Mouse (Mus musculus) embryonic facial prominence, embryonic 15.5 days (tissue): ENCODE data around the gene Trim17. TPM values are rescaled to one million over a fixed set of nuclear protein-coding genes. Genes with fewer than 3 reads are reported as not detected.
A peak's percentile ranks its signal among the peaks of the same experiment; 100 is the strongest.

Source experiments
- ATAC-seq: fragments of 200-750 bp; cut with Nextera tagmentation; 2 replicates; pipeline ENCODE4 v1.8.0; 2017; ENCODE audit warnings: low read depth, moderate TSS enrichment; ENCODE audit not compliant: insufficient number of reproducible peaks, low FRiP score, low TSS enrichment
- H3K27ac ChIP-seq: fragments of 300-500 bp; sonication (generic); replicated peaks from 2 replicates; pipeline ENCODE4 v1.5.1; 2015; ENCODE audit warnings: mild to moderate bottlenecking, inconsistent platforms
- H3K27me3 ChIP-seq: fragments of 300-500 bp; sonication (generic); 2 replicates; pipeline ENCODE4 v1.6.1; 2015; ENCODE audit warnings: inconsistent platforms
- H3K36me3 ChIP-seq: fragments of 300-500 bp; sonication (generic); 2 replicates; pipeline ENCODE4 v1.6.1; 2015; ENCODE audit warnings: mild to moderate bottlenecking, inconsistent platforms
- H3K4me1 ChIP-seq: fragments of 300-500 bp; sonication (generic); 2 replicates; pipeline ENCODE4 v1.6.1; 2015; ENCODE audit warnings: inconsistent platforms
- H3K4me2 ChIP-seq: fragments of 300-500 bp; sonication (generic); replicated peaks from 2 replicates; pipeline ENCODE4 v1.6.1; 2015; ENCODE audit warnings: mild to moderate bottlenecking, inconsistent platforms
- H3K4me3 ChIP-seq: fragments of 300-500 bp; sonication (generic); replicated peaks from 2 replicates; pipeline ENCODE4 v1.5.1; 2015; ENCODE audit warnings: mild to moderate bottlenecking, inconsistent platforms
- H3K9ac ChIP-seq: fragments of 300-500 bp; sonication (generic); 2 replicates; pipeline ENCODE4 v1.6.1; 2015; ENCODE audit warnings: inconsistent platforms
- H3K9me3 ChIP-seq: fragments of 300-500 bp; sonication (generic); replicated peaks from 2 replicates; pipeline ENCODE4 v1.6.1; 2016; ENCODE audit warnings: inconsistent platforms
- WGBS: fragments of 180-500 bp; shearing (Covaris S2); methylation state at CpG from one replicate; pipeline ENCODE4 v1.1.7; 2015; 5-methylcytosine and 5-hydroxymethylcytosine counted together
- polyA plus RNA-seq: library from polyadenylated mRNA; unstranded; fragments of >200 nt; fragmentation: Nextera tagmentation; extraction: Ambion mirVana; gene quantifications from 2 replicates; pipeline ENCODE4 v1.2.1, GENCODE M21; 2015

Trim17 gene
- polyA plus RNA-seq, 1 experiment from 2014 or later, result 0.59 TPM

DNA sequence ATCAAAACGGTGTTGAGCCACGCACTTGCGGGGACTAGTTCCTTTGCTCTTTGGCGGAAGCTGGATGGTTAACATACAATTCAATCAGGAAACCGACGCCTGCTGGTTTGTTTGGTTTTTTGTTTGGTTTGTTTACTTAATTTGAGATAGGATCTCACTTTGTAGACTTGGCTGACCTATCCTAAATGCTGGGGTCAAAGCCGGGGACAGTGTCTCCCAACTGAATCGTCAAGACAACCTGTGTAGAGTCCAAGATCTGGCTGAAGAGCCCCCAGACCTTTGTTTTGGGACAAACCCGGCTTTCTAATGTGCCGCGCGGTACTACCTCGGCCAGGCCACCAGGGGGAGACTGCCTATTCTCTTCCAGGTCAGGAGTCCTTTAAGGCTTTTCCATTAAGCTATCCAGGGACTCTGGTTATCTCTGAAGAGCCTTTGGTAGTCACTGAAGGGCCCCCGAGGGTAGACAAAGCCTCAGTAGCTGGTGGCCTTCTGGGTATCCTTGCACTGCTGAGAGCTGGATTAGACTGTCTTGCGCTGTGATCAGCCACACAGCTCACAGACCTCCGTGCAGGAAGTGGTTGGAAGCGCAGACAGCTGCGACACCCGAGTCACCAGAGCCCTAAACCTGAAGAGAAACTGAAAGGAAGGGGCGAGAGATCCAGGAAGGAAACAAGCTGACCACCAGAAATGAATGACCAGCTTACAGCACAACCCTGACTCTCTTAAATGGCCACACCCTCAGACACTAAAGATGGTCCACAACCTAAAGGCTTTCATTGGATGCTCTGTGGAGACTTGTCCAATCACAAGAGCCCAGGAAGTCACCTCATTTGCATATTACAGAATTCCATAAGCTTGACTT, 26.5 kb upstream of the Trim17 start:
- Histone ChIP-seq H3K9me3 (no peaks in the 10 kb centered on the region), H3K4me2 (peak overlapping the region; percentile 32), H3K27me3 (no peaks in the 10 kb centered on the region), H3K4me1 (peaks cover 5% of the 10 kb centered on the region; the same call in 1 of the 2 replicates), H3K9ac (no peak overlapping the region), H3K27ac (peak overlapping the region; percentile 44; the same call in 1 of the 2 replicates), H3K4me3 (peak overlapping the region; percentile 23), H3K36me3 (peaks cover 21% of the 10 kb centered on the region)
- 32% methylated on average over 20 of the region's 20 CpGs for WGBS
- 0 out of 2 replicates have a peak, but pooled peaks have one; percentile 43 for ATAC-seq

DNA sequence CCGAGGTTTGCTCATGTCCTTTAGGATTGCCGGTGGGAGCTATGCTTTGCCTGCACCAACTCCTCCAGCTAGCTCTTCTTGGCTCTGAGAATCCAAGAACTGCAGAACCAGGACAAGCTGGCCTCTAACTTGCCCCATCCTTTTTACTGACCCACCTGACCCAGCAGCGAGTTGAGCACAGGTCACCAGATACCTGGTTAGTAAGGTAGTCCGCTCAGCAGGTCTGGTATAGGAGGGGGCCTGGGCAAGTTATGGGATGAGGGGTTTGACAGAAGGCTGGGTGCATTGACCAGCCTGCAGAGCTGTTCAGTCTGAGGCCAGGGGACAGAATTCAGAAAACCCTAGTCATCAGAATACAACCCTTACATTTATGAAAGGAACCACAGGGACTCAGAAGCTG, 25.4 kb upstream of the Trim17 start:
- Histone ChIP-seq H3K27ac (no peak overlapping the region), H3K36me3 (peaks cover 31% of the 10 kb centered on the region), H3K4me1 (peaks cover 5% of the 10 kb centered on the region; the same call in 1 of the 2 replicates), H3K27me3 (no peaks in the 10 kb centered on the region), H3K4me2 (no peak overlapping the region), H3K4me3 (no peak overlapping the region), H3K9me3 (no peaks in the 10 kb centered on the region), H3K9ac (no peak overlapping the region)
- 71% methylated on average over 4 of the region's 4 CpGs for WGBS
- ATAC-seq, result no peak

DNA sequence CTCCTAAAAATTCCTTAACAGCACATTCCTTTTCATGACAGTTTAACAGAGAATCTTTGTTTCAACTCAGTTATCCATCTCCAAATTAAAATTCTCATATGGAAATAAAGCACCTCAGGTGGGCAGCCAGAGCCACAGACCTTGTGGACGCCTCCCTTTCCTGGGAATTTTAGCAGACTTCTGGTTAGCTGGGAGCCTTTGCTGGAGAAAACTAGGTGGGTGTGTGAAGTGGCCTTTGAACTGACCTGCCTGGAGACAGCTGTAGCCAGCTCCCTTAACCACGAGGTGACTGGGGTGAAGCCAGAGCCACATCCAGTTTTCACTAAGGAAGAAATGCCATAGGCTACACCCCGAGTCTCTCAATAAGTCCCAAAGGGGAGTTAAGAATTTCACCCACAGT, 24.8 kb upstream of the Trim17 start:
- WGBS, result 55% methylated on average over 3 of the region's 3 CpGs
- Histone ChIP-seq H3K9me3 (no peaks in the 10 kb centered on the region), H3K27me3 (no peaks in the 10 kb centered on the region), H3K27ac (no peak overlapping the region), H3K36me3 (peaks cover 37% of the 10 kb centered on the region), H3K4me1 (peaks cover 5% of the 10 kb centered on the region; the same call in 1 of the 2 replicates), H3K4me2 (no peak overlapping the region), H3K4me3 (no peak overlapping the region), H3K9ac (no peak overlapping the region)
- ATAC-seq, result no peak

DNA sequence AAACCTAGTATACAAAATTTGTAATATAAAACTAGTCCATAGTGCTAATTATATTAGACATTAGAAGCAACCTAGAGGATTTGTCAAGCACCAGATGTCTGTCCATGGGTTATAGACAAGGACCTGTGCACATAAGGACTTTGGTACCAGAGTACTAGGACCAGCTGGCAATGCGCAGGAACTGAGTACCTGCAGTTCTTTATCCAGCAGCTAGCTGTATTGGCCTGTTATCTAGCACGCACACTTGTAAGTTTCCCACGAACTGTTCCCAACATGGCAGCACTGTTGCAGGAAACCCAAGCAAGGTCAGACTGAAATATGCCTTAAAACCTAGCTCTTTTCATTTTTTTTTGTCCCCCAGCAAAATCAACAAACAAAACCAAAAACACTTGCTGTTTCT, 24.2 kb upstream of the Trim17 start:
- 82% methylated on average over 3 of the region's 3 CpGs for WGBS
- H3K27me3 ChIP-seq, result no peaks in the 10 kb centered on the region
- no peak overlapping the region for H3K27ac ChIP-seq
- peaks cover 5% of the 10 kb centered on the region; the same call in 1 of the 2 replicates for H3K4me1 ChIP-seq
- no peaks in the 10 kb centered on the region for H3K9me3 ChIP-seq
- peaks cover 40% of the 10 kb centered on the region for H3K36me3 ChIP-seq
- no peak overlapping the region for H3K4me3 ChIP-seq
- H3K9ac ChIP-seq, result no peak overlapping the region
- H3K4me2 ChIP-seq, result no peak overlapping the region
- no peak for ATAC-seq

DNA sequence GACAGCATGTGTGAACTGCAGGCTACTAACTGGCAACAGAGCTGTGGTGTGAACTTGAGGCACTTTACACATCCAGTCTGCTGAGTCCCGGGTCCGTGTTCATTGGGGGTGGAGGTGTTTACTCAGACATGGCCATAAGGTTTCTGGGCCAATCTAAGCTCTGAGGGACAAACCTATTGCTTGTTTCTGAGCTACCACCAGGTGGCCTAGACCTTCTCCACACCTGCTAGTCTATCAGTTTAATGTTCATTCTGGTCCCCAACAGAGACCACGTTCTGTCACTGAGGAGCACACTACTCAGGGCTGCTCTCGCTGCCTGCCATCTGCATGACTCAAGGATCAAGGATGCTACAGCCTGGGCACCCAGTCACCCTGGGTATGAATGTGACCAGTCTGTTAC, 22.9 kb upstream of the Trim17 start:
- H3K9me3 ChIP-seq, result no peaks in the 10 kb centered on the region
- H3K9ac ChIP-seq, result no peak overlapping the region
- no peak for ATAC-seq

DNA sequence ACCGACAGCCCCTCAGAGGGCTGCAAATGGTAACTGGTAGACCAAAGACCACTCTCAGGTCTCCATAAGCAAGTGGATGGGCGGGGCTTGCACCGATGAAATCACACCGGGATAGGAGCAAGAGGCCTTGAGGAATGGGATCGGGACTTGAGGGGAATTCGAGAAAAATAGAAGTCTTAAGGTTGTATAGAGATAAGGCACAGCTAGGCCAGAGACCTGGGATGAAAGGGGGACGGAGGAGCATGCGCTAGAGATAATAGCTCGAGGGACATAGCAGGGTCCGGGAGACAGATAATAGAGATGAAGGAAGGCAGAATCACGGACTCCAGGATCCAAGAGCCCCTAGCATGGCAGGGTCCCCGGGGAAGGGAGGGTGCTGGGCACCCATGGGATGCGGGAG, 16.6 kb upstream of the Trim17 start:
- peak overlapping the region; percentile 86 for H3K4me2 ChIP-seq
- no peaks in the 10 kb centered on the region for H3K9me3 ChIP-seq
- H3K27me3 ChIP-seq, result no peaks in the 10 kb centered on the region
- H3K4me3 ChIP-seq, result peak overlapping the region; percentile 95
- peak overlapping the region; percentile 94 for H3K27ac ChIP-seq
- WGBS, result under 1% methylated on average over 13 of the region's 13 CpGs
- no peak for ATAC-seq
- H3K9ac ChIP-seq, result peak overlapping the region; percentile 98
- H3K4me1 ChIP-seq, result peaks cover 25% of the 10 kb centered on the region
- H3K36me3 ChIP-seq, result peaks cover 35% of the 10 kb centered on the region

More for the DNA sequence above, 22.9 kb upstream of the Trim17 start:
- H3K4me1 ChIP-seq, result peaks cover 7% of the 10 kb centered on the region
- H3K36me3 ChIP-seq, result peaks cover 51% of the 10 kb centered on the region
- H3K27me3 ChIP-seq, result no peaks in the 10 kb centered on the region
- H3K4me3 ChIP-seq, result no peak overlapping the region
- 84% methylated on average over 4 of the region's 4 CpGs for WGBS
- no peak overlapping the region for H3K4me2 ChIP-seq
- H3K27ac ChIP-seq, result no peak overlapping the region

DNA sequence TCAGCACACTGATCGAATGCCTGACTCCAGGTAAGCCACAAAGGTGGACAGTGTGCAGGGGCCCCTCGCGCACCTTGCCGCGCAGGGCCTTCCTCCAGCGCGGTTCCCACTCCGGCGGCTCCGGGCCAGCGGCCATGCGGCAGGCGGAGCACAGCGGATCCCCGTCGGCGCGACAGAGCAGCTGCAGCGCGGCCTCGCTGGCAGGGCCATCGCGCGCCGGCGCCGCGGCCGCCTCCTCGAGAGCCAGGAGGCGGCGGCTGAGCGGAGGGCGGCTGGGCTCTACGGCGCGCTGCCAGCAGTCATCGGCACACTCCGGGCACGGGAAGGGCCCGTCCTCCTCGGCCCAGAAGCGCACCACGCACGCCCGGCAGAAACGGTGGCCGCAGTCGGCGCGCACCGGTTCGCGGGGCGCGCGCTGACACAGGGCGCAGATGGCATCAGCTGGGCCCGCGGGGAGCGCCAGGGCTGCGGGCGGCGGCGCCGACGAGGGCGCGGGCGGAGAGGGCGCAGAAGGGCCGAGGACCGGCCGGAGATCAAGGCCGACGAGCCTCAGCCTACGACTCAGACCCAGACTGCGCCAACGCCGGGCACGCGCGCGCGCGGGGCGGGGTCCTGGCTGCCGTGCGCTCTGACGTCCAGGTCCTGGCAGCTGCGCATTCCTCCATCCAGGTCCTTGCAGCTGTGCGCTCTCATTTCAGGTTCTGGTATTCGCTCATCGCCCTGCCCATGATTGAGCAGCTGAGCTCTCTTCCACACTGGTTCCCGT, 16.0 kb upstream of the Trim17 start, which contains the start of gene Rnf187:
Rnf187 (minus strand) TSS at position 595 of the 766 bp plus-strand sequence.
- peaks cover 25% of the 10 kb centered on the region for H3K4me1 ChIP-seq
- peak within 1 kb of the TSS; percentile 94 for H3K27ac ChIP-seq
- ATAC-seq, result peak; percentile 96
- H3K27me3 ChIP-seq, result no peaks in the 10 kb centered on the region
- no peaks in the 10 kb centered on the region for H3K9me3 ChIP-seq
- under 1% methylated on average over 90 of the region's 95 CpGs for WGBS
- H3K9ac ChIP-seq, result peak within 1 kb of the TSS; percentile 98
- H3K36me3 ChIP-seq, result peaks cover 29% of the 10 kb centered on the region
- peak within 1 kb of the TSS; percentile 95 for H3K4me3 ChIP-seq
- peak within 1 kb of the TSS; percentile 86 for H3K4me2 ChIP-seq

DNA sequence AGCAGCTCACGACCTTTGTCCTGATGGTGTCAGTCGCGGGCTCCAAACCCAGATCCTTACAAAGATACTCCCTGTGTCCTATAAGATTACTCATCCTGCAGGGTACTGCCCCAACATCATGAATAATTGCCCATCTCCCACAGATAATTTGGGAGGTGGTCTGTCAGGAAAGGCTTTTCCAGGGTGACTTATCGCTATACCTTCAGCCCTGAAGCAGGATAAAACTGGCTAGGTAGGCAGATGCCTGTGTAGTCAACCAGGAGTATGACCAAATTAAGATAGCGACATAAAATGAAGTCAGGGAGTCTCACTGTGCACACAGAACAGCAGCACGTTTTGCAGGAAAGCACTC, 15.4 kb upstream of the Trim17 start:
- Histone ChIP-seq H3K36me3 (peaks cover 24% of the 10 kb centered on the region), H3K4me1 (peaks cover 25% of the 10 kb centered on the region), H3K9ac (0 out of 2 replicates have a peak overlapping the region, but pooled peaks have one; percentile 19), H3K9me3 (no peaks in the 10 kb centered on the region), H3K4me3 (peak overlapping the region; percentile 95), H3K27ac (peak overlapping the region; percentile 80), H3K27me3 (no peaks in the 10 kb centered on the region), H3K4me2 (peak overlapping the region; percentile 86)
- no peak for ATAC-seq
- 15% methylated on average over 6 of the region's 6 CpGs for WGBS

DNA sequence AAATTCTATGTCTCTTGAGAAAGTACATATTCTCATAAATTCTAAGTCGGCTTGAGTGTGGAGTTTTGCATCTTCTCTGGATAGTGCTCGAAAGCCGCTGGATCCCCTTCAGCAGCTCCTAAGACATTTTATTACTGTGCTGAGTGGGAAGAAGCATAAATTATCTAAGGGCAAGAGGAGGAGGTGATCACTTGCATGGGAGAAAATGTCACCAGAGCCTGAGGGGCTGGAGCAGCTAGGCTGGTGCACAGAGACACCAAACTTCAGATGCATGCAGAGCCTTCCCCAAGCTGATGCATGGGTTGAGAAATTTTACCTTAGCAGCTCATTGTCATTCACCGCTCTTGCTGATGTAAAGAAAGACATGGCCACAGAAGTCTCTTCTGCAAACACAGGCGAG, 10.3 kb upstream of the Trim17 start:
- WGBS, result 69% methylated on average over 5 of the region's 5 CpGs
- peaks cover 16% of the 10 kb centered on the region for H3K4me1 ChIP-seq
- H3K36me3 ChIP-seq, result no peaks in the 10 kb centered on the region
- H3K27ac ChIP-seq, result no peak overlapping the region
- no peaks in the 10 kb centered on the region for H3K9me3 ChIP-seq
- no peaks in the 10 kb centered on the region; the same call in 1 of the 2 replicates for H3K27me3 ChIP-seq
- H3K4me3 ChIP-seq, result no peak overlapping the region
- H3K9ac ChIP-seq, result no peak overlapping the region
- no peak for ATAC-seq
- H3K4me2 ChIP-seq, result no peak overlapping the region

DNA sequence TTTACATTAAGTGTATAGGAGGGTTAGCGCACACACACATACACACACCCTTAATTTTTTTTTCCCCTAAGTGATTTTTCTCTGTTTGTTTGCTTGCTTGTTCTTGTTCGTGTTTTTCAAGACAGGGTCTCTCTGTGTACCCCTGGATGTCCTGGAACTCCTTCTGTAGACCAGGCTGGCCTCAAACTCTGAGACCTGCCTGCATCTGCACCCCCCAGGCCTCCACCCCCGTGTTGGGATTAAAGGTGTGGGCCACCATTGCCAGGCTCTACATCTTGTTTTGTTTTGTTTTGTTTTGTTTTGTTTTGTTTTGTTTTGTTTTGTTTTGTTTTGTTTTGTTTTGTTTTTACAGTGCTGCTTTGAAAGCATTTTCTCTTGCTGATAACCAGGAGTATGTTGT, 7.2 kb upstream of the Trim17 start:
- no peak overlapping the region for H3K4me2 ChIP-seq
- no peak overlapping the region for H3K9ac ChIP-seq
- ATAC-seq, result no peak
- H3K36me3 ChIP-seq, result no peaks in the 10 kb centered on the region
- H3K27me3 ChIP-seq, result peaks cover 8% of the 10 kb centered on the region
- H3K4me1 ChIP-seq, result peaks cover 17% of the 10 kb centered on the region
- 77% methylated on average over 3 of the region's 3 CpGs for WGBS
- H3K9me3 ChIP-seq, result no peaks in the 10 kb centered on the region
- H3K4me3 ChIP-seq, result no peak overlapping the region
- H3K27ac ChIP-seq, result no peak overlapping the region

DNA sequence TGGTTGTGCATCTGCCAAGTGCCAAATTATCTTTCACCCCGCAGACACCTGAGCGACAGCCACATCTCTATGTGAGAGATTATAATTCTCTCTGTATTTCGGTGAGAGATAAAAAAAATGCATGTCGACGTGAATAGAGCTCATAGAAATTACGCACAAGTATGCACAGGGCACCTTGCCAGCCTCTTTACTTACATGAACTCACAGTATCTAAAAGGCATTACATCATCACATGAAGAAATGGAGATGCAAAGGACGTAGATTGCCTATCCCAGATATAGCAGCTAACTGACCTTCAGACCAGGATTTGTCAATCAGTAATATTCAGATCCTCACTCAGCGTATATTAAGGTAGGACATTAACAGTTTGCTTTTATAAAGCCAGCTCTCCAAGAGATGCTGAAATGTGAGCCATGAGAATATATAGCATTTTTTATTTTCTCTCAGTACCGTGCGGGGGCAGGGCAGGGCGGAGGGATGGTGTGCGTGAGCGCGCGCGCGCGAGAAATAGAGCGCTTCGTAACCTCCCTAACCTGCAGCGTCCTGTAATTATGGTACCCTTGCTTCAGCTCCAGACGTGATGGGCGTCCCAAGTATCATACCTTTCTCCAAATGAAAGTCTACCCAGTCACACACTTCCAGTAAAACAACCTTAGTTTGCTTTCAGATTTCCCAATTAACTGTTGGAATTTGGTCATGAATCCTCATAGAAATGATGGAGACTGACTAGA, 6.5 kb upstream of the Trim17 start:
- H3K4me2 ChIP-seq, result peak overlapping the region; percentile 65
- WGBS, result 14% methylated on average over 23 of the region's 23 CpGs
- peak overlapping the region; percentile 46 for H3K4me3 ChIP-seq
- peak overlapping the region; percentile 86 for H3K27ac ChIP-seq
- peak; percentile 60 for ATAC-seq
- H3K9me3 ChIP-seq, result no peaks in the 10 kb centered on the region
- H3K4me1 ChIP-seq, result peaks cover 19% of the 10 kb centered on the region
- H3K9ac ChIP-seq, result no peak overlapping the region
- H3K36me3 ChIP-seq, result no peaks in the 10 kb centered on the region
- peaks cover 8% of the 10 kb centered on the region for H3K27me3 ChIP-seq
